Mouse (Mus musculus) cerebellum, adult 2 months (tissue): ENCODE measurements around the gene Syk. TPM values are rescaled to one million over a fixed set of nuclear protein-coding genes. Genes with fewer than 3 reads are reported as not detected.

Experiments used
- DNase-seq, 2 experiments: peaks; one replicate each; pipeline ENCODE4 v3.0.0; 2021
- H3K27ac ChIP-seq: fragments of 200-500 bp; 2 replicates; pipeline ENCODE4 v1.5.1; 2012; ENCODE audit warnings: low read length, control low read depth, inconsistent platforms; ENCODE audit not compliant: insufficient read depth
- H3K27me3 ChIP-seq: fragments of 200-500 bp; 2 replicates; pipeline ENCODE4 v1.6.1; 2012; ENCODE audit warnings: inconsistent platforms, mild to moderate bottlenecking, low read length, moderate library complexity; ENCODE audit not compliant: control insufficient read depth, insufficient read depth
- H3K4me1 ChIP-seq: fragments of 200-500 bp; 2 replicates; pipeline ENCODE4 v1.6.1; 2011; ENCODE audit warnings: low read length; ENCODE audit not compliant: control insufficient read depth, insufficient read depth
- H3K4me3 ChIP-seq: fragments of 200-500 bp; replicated peaks from 2 replicates; pipeline ENCODE3; 2011; ENCODE audit warnings: mild to moderate bottlenecking, low read depth, low read length, control low read depth; ENCODE audit not compliant: insufficient read depth
- CTCF ChIP-seq: fragments of 200-500 bp; IDR thresholded peaks from 2 replicates; pipeline ENCODE4 v1.5.1; 2011; ENCODE audit warnings: low read depth, mild to moderate bottlenecking, control low read depth, low read length, moderate library complexity, borderline replicate concordance; ENCODE audit not compliant: insufficient read depth
- POLR2A ChIP-seq: fragments of 200-500 bp; IDR thresholded peaks from 2 replicates; pipeline ENCODE4 v1.6.1; 2011; ENCODE audit warnings: low read length, control low read depth, borderline replicate concordance; ENCODE audit not compliant: insufficient read depth
- WGBS: fragments of 180-500 bp; shearing (Covaris S2); methylation state at CpG from one replicate; pipeline ENCODE4 v1.1.7; 2018; 5-methylcytosine and 5-hydroxymethylcytosine counted together
- polyA plus RNA-seq: library from polyadenylated mRNA; depleted of rRNA; stranded (reverse); fragments of >200 nt; gene quantifications from 2 replicates; pipeline ENCODE4 v1.2.3, GENCODE M21; 2012; rRNA removed

The Syk gene
- polyA plus RNA-seq, 1 experiment, result 0.77 TPM

- Histone ChIP-seq H3K4me3 (no peak overlapping the region), H3K27me3 (no peaks in the 10 kb centered on the region), H3K4me1 (peaks cover 9% of the 10 kb centered on the region; the same call in 1 of the 2 replicates), H3K27ac (no peak overlapping the region)
- WGBS, result 52% methylated on average over 13 of the region's 13 CpGs
- TF ChIP-seq POLR2A (no peak), CTCF (no peak)
- DNase-seq, result peak; percentile 15 to 18
Observed at GRCm38 (mm10) chr13:52690425-52690824, 107.5 kb downstream of the Syk start.

GRCm38 (mm10) chr13:52692311-52692710 is 109.3 kb downstream of the Syk start:
- TF ChIP-seq POLR2A, result no peak
- no peak for TF ChIP-seq CTCF
- DNase-seq, result no peak
- H3K27me3 ChIP-seq, result no peaks in the 10 kb centered on the region
- no peak overlapping the region for H3K27ac ChIP-seq
- WGBS, result 93% methylated on average over 6 of the region's 6 CpGs
- no peak overlapping the region for H3K4me3 ChIP-seq
- peaks cover 9% of the 10 kb centered on the region; the same call in 1 of the 2 replicates for H3K4me1 ChIP-seq

GRCm38 (mm10) chr13:52694857-52695256 is 111.9 kb downstream of the Syk start:
- Histone ChIP-seq H3K4me1 (peaks cover 9% of the 10 kb centered on the region; the same call in 1 of the 2 replicates), H3K4me3 (no peak overlapping the region), H3K27ac (no peak overlapping the region), H3K27me3 (no peaks in the 10 kb centered on the region)
- DNase-seq, result no peak
- 88% methylated on average over 6 of the region's 6 CpGs for WGBS
- no peak for TF ChIP-seq POLR2A
- no peak for TF ChIP-seq CTCF

Other genes starting within 250 kb of the Syk start
- 241 and 269 TPM in 2 replicates for gene Diras2, start 51.9 kb upstream of the Syk start, polyA plus RNA-seq